10 mouse cellular contexts compared by ENCODE assay signal in the genomic region with DNA sequence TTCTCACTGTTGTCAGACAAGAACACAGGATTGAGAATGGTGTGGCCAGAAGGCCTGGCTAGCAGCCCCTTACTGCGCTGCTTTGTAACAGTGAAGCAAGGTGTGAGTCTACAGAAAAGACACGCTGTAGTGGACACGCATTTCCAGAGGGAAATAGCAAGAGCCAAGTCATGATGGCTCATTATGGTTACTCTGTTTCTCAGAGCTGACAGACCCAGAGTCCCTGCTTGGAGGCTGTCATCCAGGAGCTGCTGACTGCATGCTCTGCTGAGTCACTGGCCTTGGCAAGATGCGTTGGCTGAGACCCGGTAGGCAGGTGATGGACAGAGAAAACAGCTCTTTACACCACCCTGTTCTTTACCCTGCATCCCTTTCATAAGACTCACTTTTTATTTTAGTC. TPM values are rescaled to one million over a fixed set of nuclear protein-coding genes. Genes with fewer than 3 reads are reported as not detected.
DNase-seq lines count a peak whose midpoint lies in the region; ATAC-seq and TF ChIP-seq lines count a peak whose summit lies in the region.
"Had no signal": no experiment of that assay in that cellular context is flagged by ENCODE, and none has a peak within 500 bp of the region (broad histone marks: within the 10 kb centered on the region; RNA-seq: fewer than 3 reads in every experiment).

No protein-coding gene starts in this region.

- no peak overlapping the region for H3K9ac ChIP-seq in forebrain, embryonic 13.5 days
- H3K9ac ChIP-seq: stomach, embryonic 15.5 days had no signal

- peak overlapping the region; percentile 37 for H3K27ac ChIP-seq in cerebellum, adult 2 months (ENCODE audit: insufficient read depth, low read length)
- no peak overlapping the region for H3K27ac ChIP-seq in forebrain, embryonic 13.5 days
- H3K27ac ChIP-seq: stomach, embryonic 15.5 days had no signal

- ATAC-seq in forebrain, embryonic 13.5 days, result no peak

- peaks cover 25% of the 10 kb centered on the region for H3K4me1 ChIP-seq in cerebellum, adult 2 months (ENCODE audit: control insufficient read depth, insufficient read depth, low read length)
- no peaks in the 10 kb centered on the region for H3K4me1 ChIP-seq in forebrain, embryonic 13.5 days
- H3K4me1 ChIP-seq: stomach, embryonic 15.5 days had no signal

- H3K9me3 ChIP-seq in forebrain, embryonic 13.5 days (replicated peaks), result no peaks in the 10 kb centered on the region
- H3K9me3 ChIP-seq: stomach, embryonic 15.5 days had no signal

- H3K27me3 ChIP-seq in cerebellum, adult 2 months (ENCODE audit: control insufficient read depth, insufficient read depth, low read length), result no peaks in the 10 kb centered on the region
- H3K27me3 ChIP-seq in forebrain, embryonic 13.5 days, result no peaks in the 10 kb centered on the region
- H3K27me3 ChIP-seq: stomach, embryonic 15.5 days had no signal

- TF ChIP-seq CTCF in cerebellum, adult 2 months (IDR thresholded peaks at IDR 0.05; ENCODE audit: borderline replicate concordance, insufficient read depth, low read depth, low read length), result no peak

- intact Hi-C loops in heart, postnatal 14 days (cut with DNase I), result loop anchor here (5.0 kb wide), 1 partner anchor 38 kb away; the partner anchor contains the start of genes 1110002E22Rik and Gm5105

- H3K4me3 ChIP-seq in cerebellum, adult 2 months (replicated peaks; ENCODE audit: insufficient read depth, low read depth, low read length), result no peak overlapping the region
- H3K4me3 ChIP-seq in forebrain, embryonic 13.5 days, result no peak overlapping the region
- H3K4me3 ChIP-seq: erythroblast, embryonic 14.5 days; stomach, embryonic 15.5 days had no signal

- no peaks in the 10 kb centered on the region for H3K36me3 ChIP-seq in forebrain, embryonic 13.5 days (ENCODE audit: poor library complexity, severe bottlenecking)
- H3K36me3 ChIP-seq: stomach, embryonic 15.5 days had no signal

- WGBS in cerebellum, adult 2 months, result 10% methylated on average over 5 of the region's 5 CpGs
- 93% methylated on average over 5 of the region's 5 CpGs for WGBS in forebrain, embryonic 13.5 days

- no peak overlapping the region for H3K4me2 ChIP-seq in forebrain, embryonic 13.5 days
- H3K4me2 ChIP-seq: stomach, embryonic 15.5 days had no signal

- DNase-seq in kidney, postnatal 25 days, result peak; percentile 48 to 59
- DNase-seq in kidney, postnatal 4 days, result no peak
- DNase-seq in NIH3T3 (ENCODE audit: low read depth), result peak; percentile 68
- DNase-seq in cerebellum, adult 2 months, result peak; percentile 85 to 95
- peak; percentile 51 to 59 for DNase-seq in heart, postnatal 14 days
- DNase-seq in lung, postnatal 36 days, result no peak
- no peak for DNase-seq in neural tube, embryonic 10.5 days (ENCODE audit: extremely low spot score, low spot score)

- no peak for TF ChIP-seq POLR2A in cerebellum, adult 2 months (IDR thresholded peaks at IDR 0.05; ENCODE audit: borderline replicate concordance, insufficient read depth, low read length)

RNA-seq across cellular contexts. Expression of gene 1110002E22Rik, which starts 35.5 kb away (rescaled TPM):
- polyA plus RNA-seq in cerebellum, adult 2 months (2012; rRNA removed), result 0.05 and 0.07 TPM in 2 replicates
- 10 to 100 TPM; 51.9 to 53.7 TPM for total RNA-seq in heart, postnatal 14 days (2021)
- polyA plus RNA-seq in forebrain, embryonic 13.5 days (2015; fragmentation: Nextera tagmentation; extraction: Ambion mirVana), result 0.05 and 0.08 TPM in 2 replicates
- polyA plus RNA-seq: erythroblast, embryonic 14.5 days had no signal

RNA-seq across cellular contexts. Expression of gene Gm5105, which starts 37.8 kb away (rescaled TPM):
- 0.08 and 0.10 TPM in 2 replicates for polyA plus RNA-seq in cerebellum, adult 2 months (2012; rRNA removed)
- under 1 TPM; 0.85 to 0.93 TPM for total RNA-seq in heart, postnatal 14 days (2021)
- polyA plus RNA-seq in forebrain, embryonic 13.5 days (2015; fragmentation: Nextera tagmentation; extraction: Ambion mirVana), result not detected in 2 replicates
- polyA plus RNA-seq: erythroblast, embryonic 14.5 days; stomach, embryonic 15.5 days had no signal

RNA-seq across cellular contexts. Expression of gene Dapp1, which starts 48.0 kb away (rescaled TPM):
- 0.79 and 1.1 TPM in 2 replicates for polyA plus RNA-seq in cerebellum, adult 2 months (2012; rRNA removed)
- 1 to 10 TPM; 3.8 to 5.0 TPM for total RNA-seq in heart, postnatal 14 days (2021)
- polyA plus RNA-seq in forebrain, embryonic 13.5 days (2015; fragmentation: Nextera tagmentation; extraction: Ambion mirVana), result 2.7 and 3.9 TPM in 2 replicates

Comparison
In these comparisons a context has a peak if more than half of its experiments do, and no peak if none do; other contexts are left out.
1. DNase-seq: peak in kidney, postnatal 25 days (2 of 2), NIH3T3 (single experiment), cerebellum, adult 2 months (2 of 2) and heart, postnatal 14 days (2 of 2); none in kidney, postnatal 4 days (0 of 2), lung, postnatal 36 days (single experiment) and neural tube, embryonic 10.5 days (single experiment).